Mouse (Mus musculus): ENCODE data around the gene Cdk6. TPM values are rescaled to one million over a fixed set of nuclear protein-coding genes. Genes with fewer than 3 reads are reported as not detected.
A peak's percentile ranks its signal among the peaks of the same experiment; 100 is the strongest.
"Not testable (repeated sequence)": the region's sequence is repeated elsewhere in the genome, so short reads cannot be mapped to it uniquely, and the experiment has no call there.

Cdk6 gene
- 47.0 and 59.1 TPM in 2 replicates for polyA plus RNA-seq (2015; fragmentation: Nextera tagmentation; extraction: Ambion mirVana)

DNA sequence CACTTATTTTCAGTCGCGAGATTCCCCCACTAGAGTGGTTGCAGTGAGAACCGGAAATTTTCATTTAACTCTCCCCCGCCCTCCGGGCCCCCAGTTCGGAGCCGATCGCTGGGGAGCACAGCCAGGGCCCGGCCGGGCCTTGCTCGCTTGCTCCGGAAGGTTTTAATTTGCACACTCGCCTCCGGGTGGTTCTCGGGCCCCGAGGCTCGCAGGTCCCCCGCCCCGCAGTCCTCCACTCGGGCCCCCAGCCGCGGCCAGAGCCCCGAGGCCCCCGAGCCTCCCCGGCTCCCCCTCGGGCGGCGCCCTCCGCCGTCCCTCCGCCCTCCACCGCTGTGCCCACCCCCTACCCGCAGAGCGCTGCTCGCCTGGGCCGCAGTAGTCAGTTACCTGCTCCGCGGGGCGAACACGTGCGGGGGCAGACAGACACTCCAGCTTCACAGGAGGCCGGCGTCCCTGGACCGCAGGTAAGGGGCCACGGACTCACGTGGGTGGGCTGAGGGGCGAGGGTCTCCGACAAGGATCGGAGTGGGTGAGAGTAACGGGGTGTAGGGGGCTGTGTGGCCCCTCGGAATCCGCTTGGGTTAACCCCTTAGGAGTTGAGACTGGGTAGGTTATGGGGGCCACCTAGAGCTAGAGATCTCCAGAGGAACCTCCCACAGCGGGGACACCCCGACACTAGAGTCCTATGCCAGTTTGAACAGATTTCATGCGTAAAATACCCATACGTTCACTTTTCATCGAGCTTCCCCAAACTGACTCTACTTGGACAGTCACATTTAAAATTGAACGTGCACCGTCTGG is at the start of gene Cdk6:
Gene Cdk6, plus strand, starts transcription at position 375 of the 801 bp plus-strand sequence.
- 1% methylated on average over 53 of the region's 59 CpGs for WGBS
- ATAC-seq (ENCODE audit: borderline replicate concordance, extremely low read depth, low FRiP score, low TSS enrichment): peak; percentile 63; the same call in 1 of the 2 replicates
- 0 out of 2 replicates have a peak, but pooled peaks cover 3% of the 10 kb centered on the region for H3K4me1 ChIP-seq
- H3K9ac ChIP-seq: peak within 1 kb of the TSS; percentile 88
- H3K27ac ChIP-seq: peak within 1 kb of the TSS; percentile 95
- no peaks in the 10 kb centered on the region for H3K9me3 ChIP-seq
- peak within 1 kb of the TSS; percentile 86 for H3K4me3 ChIP-seq
- no peaks in the 10 kb centered on the region for H3K27me3 ChIP-seq
- H3K36me3 ChIP-seq: no peaks in the 10 kb centered on the region
- H3K4me2 ChIP-seq: peak within 1 kb of the TSS; percentile 90

DNA sequence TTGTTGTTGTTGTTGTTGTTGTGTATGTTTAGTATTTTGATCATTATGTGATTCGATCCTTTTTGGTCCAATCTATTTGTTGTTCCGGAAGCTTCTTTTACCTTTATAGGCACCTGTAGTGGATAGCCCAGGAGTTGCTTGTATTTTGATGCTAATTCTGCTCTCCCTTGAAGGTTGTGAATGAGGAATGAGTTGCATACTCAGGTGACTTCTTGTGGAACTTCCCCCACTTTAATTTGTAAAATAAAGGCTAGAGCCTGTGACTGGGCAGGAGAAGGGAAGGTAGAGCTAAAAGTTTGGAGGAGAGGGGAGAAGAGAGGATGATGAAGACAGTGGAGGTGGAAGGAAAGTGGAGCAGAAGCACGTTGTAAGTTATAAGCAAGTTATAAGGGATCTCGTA is 47.6 kb upstream of the Cdk6 start:
- Histone ChIP-seq H3K9me3 (no peaks in the 10 kb centered on the region), H3K4me1 (0 out of 2 replicates have a peak, but pooled peaks cover 3% of the 10 kb centered on the region), H3K27me3 (no peaks in the 10 kb centered on the region), H3K4me2 (no peak overlapping the region), H3K27ac (no peak overlapping the region), H3K4me3 (no peak overlapping the region), H3K36me3 (no peaks in the 10 kb centered on the region), H3K9ac (no peak overlapping the region)
- ATAC-seq (ENCODE audit: borderline replicate concordance, extremely low read depth, low FRiP score, low TSS enrichment): no peak
- 76% methylated on average over 4 of the region's 4 CpGs for WGBS

DNA sequence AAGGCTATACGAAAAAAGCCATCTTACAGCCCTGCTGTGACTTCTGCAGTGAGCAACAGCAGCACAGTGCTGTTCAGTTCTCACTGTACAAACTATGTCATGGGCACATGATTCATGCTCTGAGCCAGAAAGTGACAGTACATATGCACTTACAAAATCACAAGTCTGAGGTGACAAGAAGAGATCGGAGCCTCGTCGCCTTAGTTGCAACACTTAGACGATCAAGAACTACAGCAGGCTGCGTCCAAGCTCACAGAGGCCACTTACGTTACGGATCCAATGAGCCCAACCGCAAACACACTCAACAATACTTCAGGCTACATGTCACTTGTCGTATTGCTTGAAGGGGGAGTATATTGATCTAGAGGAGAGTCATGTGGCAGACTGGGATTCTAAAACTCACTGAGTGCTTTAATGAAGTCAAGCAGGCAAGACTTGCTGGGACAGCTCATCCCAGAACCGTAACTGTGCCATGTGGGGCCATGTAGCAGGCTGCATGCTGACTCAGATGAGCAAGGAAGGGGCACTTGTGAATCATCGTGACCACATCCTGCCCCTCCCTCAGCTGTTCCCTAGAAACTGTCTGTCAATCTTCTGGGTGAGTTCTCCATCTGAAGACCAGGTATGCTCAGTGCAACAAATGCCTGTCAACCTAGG is 40.4 kb upstream of the Cdk6 start:
- 67% methylated on average over 12 of the region's 12 CpGs for WGBS
- no peak for ATAC-seq (ENCODE audit: borderline replicate concordance, extremely low read depth, low FRiP score, low TSS enrichment)
- no peaks in the 10 kb centered on the region for H3K4me1 ChIP-seq
- H3K9ac ChIP-seq: no peak overlapping the region
- no peak overlapping the region for H3K4me3 ChIP-seq
- H3K9me3 ChIP-seq: no peaks in the 10 kb centered on the region
- H3K27ac ChIP-seq: no peak overlapping the region
- no peaks in the 10 kb centered on the region for H3K36me3 ChIP-seq
- H3K4me2 ChIP-seq: no peak overlapping the region
- no peaks in the 10 kb centered on the region for H3K27me3 ChIP-seq

DNA sequence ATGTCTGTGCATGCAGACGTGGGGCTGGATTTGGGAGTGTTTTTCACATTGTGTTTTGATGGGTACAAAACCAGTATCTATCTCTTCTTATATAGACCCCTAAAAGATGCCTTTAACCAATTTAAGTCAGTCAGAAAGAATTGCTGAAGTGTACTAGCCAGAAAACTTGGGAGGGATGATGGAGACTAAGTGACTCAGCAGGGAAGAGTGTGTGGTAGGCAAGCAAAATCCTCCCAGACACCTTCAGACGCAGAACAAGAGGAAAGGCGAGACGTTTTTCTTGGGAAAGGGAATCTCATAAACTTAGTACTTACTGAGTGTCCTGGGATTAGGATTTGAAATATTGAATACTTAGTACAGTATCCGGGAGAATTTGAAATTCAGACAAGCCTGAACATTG is 39.8 kb upstream of the Cdk6 start:
- no peak overlapping the region for H3K27ac ChIP-seq
- H3K9me3 ChIP-seq: no peaks in the 10 kb centered on the region
- no peak for ATAC-seq (ENCODE audit: borderline replicate concordance, extremely low read depth, low FRiP score, low TSS enrichment)
- no peaks in the 10 kb centered on the region for H3K36me3 ChIP-seq
- 72% methylated on average over 5 of the region's 5 CpGs for WGBS
- no peak overlapping the region for H3K4me2 ChIP-seq
- no peaks in the 10 kb centered on the region for H3K4me1 ChIP-seq
- no peak overlapping the region for H3K4me3 ChIP-seq
- no peaks in the 10 kb centered on the region for H3K27me3 ChIP-seq
- no peak overlapping the region for H3K9ac ChIP-seq

DNA sequence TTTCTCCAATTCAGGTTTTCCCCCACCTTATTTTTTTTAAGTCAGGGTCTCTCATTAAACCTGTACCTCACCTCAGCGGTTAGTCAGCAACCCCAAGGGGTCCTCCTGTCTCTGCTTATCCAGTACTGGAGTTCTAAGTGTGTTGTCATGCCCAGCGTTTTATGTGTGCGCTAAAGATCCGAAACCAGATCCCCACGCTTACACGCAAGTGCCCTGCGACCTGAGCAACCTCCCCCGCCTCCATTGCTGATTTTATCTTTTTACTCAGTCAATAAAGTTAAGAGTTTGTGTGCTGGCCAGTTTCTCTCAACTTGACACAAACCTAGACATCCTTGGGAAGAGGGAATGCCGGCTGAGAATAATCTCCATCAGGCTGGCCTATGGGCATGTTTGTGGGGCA is 37.4 kb upstream of the Cdk6 start:
- no peak overlapping the region for H3K9ac ChIP-seq
- no peak overlapping the region for H3K27ac ChIP-seq
- no peaks in the 10 kb centered on the region for H3K9me3 ChIP-seq
- no peaks in the 10 kb centered on the region for H3K27me3 ChIP-seq
- H3K36me3 ChIP-seq: no peaks in the 10 kb centered on the region
- no peak overlapping the region for H3K4me2 ChIP-seq
- WGBS: 91% methylated on average over 9 of the region's 9 CpGs
- no peaks in the 10 kb centered on the region for H3K4me1 ChIP-seq
- ATAC-seq (ENCODE audit: borderline replicate concordance, extremely low read depth, low FRiP score, low TSS enrichment): no peak
- no peak overlapping the region for H3K4me3 ChIP-seq

DNA sequence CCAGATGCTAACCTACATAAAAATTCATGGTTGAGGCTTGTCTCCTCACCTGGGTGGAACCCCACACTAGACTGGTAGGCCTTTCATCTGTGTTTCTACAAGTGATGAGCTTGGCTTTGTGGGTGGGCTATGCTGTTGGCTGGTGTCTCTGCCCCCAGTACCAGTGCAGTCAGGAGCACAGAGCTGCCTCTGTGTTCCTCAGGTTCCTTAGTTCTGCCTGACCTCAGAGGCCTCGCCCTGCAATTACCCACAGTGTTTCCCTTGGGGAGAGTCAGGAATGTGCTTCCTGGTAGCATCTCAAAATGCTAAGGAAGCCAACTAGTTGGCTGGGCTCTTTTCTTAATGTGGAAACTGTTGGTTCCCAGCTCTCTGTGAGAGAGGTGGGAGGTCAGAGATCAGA is 35.1 kb upstream of the Cdk6 start:
- 75% methylated on average over 1 of the region's 1 CpGs for WGBS
- Histone ChIP-seq H3K9ac (no peak overlapping the region), H3K9me3 (no peaks in the 10 kb centered on the region), H3K4me3 (no peak overlapping the region), H3K4me2 (no peak overlapping the region), H3K27ac (no peak overlapping the region), H3K4me1 (no peaks in the 10 kb centered on the region), H3K27me3 (no peaks in the 10 kb centered on the region), H3K36me3 (no peaks in the 10 kb centered on the region)
- ATAC-seq (ENCODE audit: borderline replicate concordance, extremely low read depth, low FRiP score, low TSS enrichment): no peak

DNA sequence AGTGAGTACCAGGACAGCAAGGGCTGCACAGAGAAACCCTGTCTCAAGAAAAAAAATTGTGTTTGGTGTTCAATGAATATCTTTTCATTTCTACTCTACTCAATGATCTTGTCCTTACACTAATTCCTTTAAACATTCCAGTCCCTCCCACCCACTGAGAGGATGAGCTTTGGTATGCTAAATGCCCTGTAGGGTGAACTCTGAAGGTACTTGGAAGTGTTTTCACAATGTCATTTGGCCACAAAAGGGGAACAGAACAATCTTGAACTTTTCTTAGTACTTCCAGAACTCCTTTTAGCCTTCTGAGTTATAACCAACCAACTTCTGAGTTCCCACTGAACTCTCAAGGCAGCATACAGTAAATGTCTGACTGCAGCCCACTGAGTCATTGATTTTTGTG is 32.2 kb upstream of the Cdk6 start:
- Histone ChIP-seq H3K36me3 (no peaks in the 10 kb centered on the region), H3K9me3 (no peaks in the 10 kb centered on the region), H3K4me2 (no peak overlapping the region), H3K27me3 (no peaks in the 10 kb centered on the region), H3K27ac (no peak overlapping the region), H3K4me3 (no peak overlapping the region), H3K9ac (no peak overlapping the region), H3K4me1 (no peaks in the 10 kb centered on the region)
- no peak for ATAC-seq (ENCODE audit: borderline replicate concordance, extremely low read depth, low FRiP score, low TSS enrichment)

DNA sequence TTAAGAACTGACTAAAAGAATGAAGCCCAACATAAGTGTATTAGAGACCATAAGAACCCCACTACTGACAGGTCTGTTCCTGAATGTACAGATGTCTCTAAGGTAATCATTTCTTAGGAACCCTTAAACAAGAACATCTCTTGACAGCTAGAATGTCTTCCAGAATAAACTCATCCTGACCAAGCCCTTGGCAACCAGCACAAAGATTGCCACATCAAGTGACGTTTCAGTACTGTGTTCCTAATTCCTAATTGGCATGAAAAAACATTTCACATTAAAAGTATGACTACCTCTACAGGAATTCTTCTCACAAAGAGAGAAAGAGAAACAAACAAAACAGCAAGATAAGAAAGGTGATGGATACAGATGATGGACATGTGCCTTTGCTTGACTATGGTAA is 31.7 kb upstream of the Cdk6 start:
- H3K27me3 ChIP-seq: no peaks in the 10 kb centered on the region
- H3K4me1 ChIP-seq: no peaks in the 10 kb centered on the region
- no peak for ATAC-seq (ENCODE audit: borderline replicate concordance, extremely low read depth, low FRiP score, low TSS enrichment)
- no peak overlapping the region for H3K4me3 ChIP-seq
- H3K27ac ChIP-seq: no peak overlapping the region
- no peak overlapping the region for H3K4me2 ChIP-seq
- no peak overlapping the region for H3K9ac ChIP-seq
- no peaks in the 10 kb centered on the region for H3K9me3 ChIP-seq
- H3K36me3 ChIP-seq: no peaks in the 10 kb centered on the region
- 62% methylated on average over 1 of the region's 1 CpGs for WGBS

DNA sequence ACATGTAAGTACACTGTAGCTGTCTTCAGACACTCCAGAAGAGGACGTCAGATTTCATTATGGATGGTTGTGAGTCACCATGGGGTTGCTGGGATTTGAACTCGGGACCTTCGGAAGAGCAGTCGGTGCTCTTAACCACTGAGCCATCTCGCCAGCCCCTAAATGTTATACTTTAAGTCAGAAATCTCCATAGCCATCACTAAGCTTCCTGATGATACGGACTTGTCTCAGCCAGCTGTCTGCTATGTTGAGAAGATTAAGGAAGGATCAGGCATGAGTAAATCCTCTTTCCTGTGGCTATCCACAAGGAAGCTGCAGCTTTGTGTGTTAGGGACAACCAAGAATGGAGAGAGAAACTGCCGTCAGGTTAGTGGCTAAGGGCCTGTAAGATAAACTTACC is 30.1 kb upstream of the Cdk6 start:
- H3K9me3 ChIP-seq; H3K4me3 ChIP-seq; ATAC-seq (ENCODE audit: borderline replicate concordance, extremely low read depth, low FRiP score, low TSS enrichment); H3K27me3 ChIP-seq; H3K4me1 ChIP-seq; H3K27ac ChIP-seq; H3K36me3 ChIP-seq; H3K9ac ChIP-seq; H3K4me2 ChIP-seq: not testable (repeated sequence)
- WGBS: 78% methylated on average over 7 of the region's 7 CpGs

DNA sequence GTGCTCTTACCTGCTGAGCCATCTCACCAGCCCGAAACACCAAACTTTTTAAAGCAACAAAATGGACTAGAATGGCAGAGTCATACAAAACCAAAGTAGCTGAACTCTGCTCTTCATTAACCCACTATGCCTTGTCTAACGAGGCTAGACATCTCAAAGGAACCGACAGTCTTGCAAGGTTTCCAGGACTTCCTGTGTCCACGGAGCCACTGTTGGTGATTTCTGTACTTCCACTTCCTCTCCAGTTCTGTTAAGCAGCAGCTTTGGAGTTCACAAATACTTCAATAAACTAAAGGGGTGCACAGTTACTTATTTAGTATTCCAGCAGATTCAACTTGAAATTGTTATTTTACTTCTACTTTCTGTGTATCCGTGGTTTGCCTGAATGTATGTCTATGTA is 23.6 kb upstream of the Cdk6 start:
- H3K36me3 ChIP-seq; H3K27me3 ChIP-seq; H3K27ac ChIP-seq; H3K4me3 ChIP-seq; H3K9ac ChIP-seq; ATAC-seq (ENCODE audit: borderline replicate concordance, extremely low read depth, low FRiP score, low TSS enrichment); H3K9me3 ChIP-seq; H3K4me1 ChIP-seq; H3K4me2 ChIP-seq: not testable (repeated sequence)
- WGBS: 77% methylated on average over 5 of the region's 5 CpGs

DNA sequence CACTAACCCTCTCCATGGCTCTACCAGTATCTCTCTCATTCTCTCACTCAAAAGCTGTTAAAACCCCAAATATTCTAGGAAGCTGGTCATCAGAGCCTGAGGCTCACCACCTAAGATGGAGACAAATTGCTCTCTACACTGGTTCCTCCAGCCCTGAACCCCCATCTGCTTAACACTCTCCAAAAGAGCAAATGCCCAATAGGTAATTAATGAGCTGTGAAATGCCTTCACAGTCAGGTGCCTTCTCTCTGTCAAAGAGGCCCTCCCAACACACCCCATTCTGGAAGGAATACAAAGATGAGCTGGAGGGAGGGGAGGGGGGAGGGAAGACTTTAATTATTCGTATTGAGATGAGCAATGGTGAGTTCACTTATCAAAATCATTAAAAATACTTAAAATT is 21.1 kb upstream of the Cdk6 start:
- Histone ChIP-seq H3K36me3 (no peaks in the 10 kb centered on the region), H3K9me3 (no peaks in the 10 kb centered on the region), H3K4me3 (no peak overlapping the region), H3K9ac (no peak overlapping the region), H3K4me2 (no peak overlapping the region), H3K4me1 (no peaks in the 10 kb centered on the region), H3K27ac (no peak overlapping the region), H3K27me3 (no peaks in the 10 kb centered on the region)
- ATAC-seq (ENCODE audit: borderline replicate concordance, extremely low read depth, low FRiP score, low TSS enrichment): no peak
- 17% methylated on average over 1 of the region's 1 CpGs for WGBS

DNA sequence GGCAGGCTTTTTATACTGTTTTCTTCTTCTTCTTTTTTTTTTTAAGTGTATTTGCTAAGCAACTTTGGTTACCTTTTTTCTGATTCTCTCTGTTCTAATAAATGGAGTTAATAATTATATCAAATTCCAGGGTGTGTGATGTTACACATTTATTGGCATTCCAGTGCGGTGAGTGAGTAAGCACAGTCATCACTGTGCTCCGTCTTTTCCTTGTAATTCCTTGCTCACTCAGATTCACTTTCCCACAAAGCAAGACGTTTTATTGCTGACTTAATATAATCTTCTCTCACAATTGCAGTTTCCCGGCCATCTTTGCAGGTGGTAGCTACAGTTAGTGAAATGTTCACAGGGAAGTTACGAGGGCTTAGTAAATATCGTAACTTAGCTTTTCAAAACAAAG is 19.2 kb upstream of the Cdk6 start:
- WGBS: 79% methylated on average over 6 of the region's 6 CpGs
- Histone ChIP-seq H3K36me3 (no peaks in the 10 kb centered on the region), H3K27ac (no peak overlapping the region)

More for the DNA sequence above, 19.2 kb upstream of the Cdk6 start:
- ATAC-seq (ENCODE audit: borderline replicate concordance, extremely low read depth, low FRiP score, low TSS enrichment): no peak
- no peak overlapping the region for H3K4me3 ChIP-seq
- no peak overlapping the region for H3K4me2 ChIP-seq
- H3K9me3 ChIP-seq: no peaks in the 10 kb centered on the region
- no peaks in the 10 kb centered on the region for H3K4me1 ChIP-seq
- H3K27me3 ChIP-seq: no peaks in the 10 kb centered on the region
- H3K9ac ChIP-seq: no peak overlapping the region
